Mouse (Mus musculus): ENCODE results near the gene Ptgr2.
"Not testable (repeated sequence)": the region's sequence is repeated elsewhere in the genome, so short reads cannot be mapped to it uniquely, and the experiment has no call there.

Gene Ptgr2

DNA sequence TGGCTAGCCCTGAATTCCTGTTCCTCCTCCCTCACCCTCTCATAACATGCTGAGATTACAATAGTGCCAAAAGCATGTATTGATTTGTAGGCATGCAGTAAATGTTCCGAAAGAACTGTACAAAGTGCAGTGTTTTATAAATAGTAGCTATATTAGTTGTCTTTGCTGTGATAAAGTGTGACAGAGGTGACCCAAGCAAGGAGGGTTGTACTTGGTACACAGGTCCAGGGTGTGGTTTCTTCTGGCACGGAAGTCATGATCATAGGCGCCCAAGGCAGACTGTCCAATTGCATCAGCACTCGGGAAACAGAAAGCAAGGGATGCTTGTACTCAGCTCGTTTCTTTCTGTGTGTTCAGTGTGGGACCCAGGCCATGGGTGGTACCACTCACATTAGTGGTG lies 19.1 kb downstream of the Ptgr2 start:
- DNase-seq (ENCODE audit: low read depth, low spot score), result no peak

DNA sequence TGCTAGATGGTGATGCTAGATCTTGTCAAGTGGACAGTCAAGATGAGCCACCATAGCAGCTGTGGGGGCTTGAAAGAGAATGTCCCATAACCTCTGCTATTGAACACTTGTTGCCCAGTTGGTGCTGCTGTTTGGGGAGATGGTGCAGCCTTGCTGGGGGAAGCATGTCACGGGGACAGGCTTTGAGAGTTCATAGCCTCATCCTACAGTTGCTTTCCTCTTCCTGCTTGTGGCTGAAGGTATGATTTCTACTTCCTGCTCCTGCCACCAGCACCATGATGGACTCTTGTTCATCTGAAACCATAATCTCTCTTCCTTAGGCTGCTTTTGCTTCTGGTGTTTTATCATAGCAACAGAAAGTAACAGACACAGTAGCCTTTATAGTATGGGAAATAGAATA lies 19.5 kb downstream of the Ptgr2 start:
- DNase-seq (ENCODE audit: low read depth, low spot score), result no peak

DNA sequence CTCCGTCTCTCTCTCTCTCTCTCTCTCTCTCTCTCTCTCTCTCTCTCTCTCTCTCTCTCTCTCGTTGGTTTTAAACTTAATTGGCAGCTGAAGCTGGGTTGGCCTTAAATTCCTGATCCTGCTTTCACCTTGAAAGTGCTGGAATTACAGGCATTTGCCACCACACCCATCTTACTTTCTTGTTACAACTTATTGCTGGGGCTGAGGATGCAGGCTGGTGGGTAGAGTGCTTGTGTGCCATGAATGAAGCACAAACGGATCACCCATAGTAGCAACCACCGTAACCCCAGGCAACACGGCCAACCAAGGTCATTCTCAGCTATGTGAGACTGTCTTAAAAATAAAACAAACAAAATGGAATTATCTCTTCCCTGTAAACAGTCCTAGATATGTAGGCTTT lies 26.3 kb downstream of the Ptgr2 start:
- DNase-seq (ENCODE audit: low read depth, low spot score), result no peak

DNA sequence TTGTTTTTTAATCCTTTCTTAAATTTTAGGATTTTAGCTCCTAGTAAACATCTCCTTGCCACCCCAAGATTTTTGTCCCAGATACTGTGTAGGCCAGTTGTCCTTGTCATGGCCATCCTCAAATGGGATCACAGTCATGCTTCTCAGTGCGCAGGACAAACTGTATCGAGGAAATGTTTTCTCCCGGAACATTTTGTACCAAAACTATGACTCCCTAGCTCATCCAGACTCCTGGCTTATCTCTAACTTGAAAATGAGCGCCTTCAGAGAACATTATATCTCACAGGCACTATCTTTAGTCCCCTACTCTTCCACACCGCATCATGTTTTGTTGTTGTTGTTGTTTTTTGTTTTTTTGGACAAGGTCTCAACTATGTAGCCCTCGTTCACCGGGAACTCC lies 31.0 kb downstream of the Ptgr2 start:
- no peak for DNase-seq (ENCODE audit: low read depth, low spot score)

DNA sequence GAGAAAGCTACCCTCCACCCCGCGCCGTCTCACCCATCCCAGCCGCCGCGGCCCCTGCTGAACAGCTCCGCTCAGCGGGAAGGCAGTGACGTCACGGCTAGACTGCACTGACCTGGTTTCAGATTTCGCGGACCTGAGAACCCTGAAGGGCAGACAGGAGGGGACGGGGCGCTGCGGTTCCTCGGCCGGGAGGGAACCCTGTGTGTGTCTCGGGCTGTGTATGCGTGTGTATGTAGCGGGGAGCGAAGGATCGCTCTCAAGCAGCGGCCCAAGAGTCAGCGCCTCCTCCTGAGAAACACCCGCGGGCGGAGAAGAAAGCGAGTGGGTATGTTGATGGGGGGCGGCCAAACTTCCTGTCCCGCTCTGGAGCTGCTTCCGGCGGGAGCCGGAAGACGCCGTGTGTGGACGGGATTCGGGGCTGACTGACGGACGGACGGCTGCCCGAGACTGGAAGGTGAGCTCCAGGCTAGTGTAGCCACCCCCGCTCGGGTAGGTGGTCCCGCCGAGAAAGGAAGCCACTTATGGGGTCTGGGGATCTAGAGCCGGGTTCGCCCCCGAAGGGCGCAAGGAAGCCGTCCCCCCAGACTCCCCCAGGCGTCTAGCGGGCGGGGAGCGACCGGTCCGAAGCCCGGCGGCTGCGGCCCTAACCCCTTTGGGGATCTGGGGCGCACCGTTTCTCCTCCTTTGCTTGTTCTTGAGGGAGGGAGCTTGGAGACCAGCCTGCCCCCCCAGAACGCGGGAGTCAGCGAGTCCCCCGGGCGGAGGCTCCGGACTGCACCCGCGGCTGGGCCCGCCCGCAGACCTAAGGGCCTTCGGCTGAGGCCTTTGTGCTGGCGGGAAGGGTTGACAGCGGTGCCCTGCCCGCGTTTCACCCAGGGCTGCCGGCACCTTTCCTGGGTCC lies 31.9 kb downstream of the Ptgr2 start, which contains the start of gene Zfp410:
TSS of gene Zfp410 (plus strand) at position 132 of the 901 bp plus-strand sequence.
- peak; percentile 80 for DNase-seq (ENCODE audit: low read depth, low spot score)

DNA sequence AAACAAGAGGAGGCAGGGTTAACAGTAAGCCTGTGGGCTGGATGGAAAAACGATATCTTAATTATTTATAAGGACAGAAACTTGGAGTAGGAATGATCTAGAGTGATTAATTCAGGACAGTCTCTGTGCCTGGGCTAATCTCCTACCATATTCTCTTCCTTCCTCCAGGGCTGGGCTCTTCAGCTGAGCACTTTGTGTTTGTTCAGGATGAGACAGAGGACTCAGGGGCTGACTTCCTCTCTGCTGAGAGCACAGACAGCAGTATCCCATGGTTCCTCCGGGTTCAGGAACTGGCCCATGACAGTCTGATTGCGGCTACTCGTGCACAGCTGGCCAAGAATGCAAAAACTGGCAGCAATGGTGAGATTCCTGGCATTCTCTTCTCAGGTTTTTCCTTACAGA lies 42.1 kb downstream of the Ptgr2 start:
- DNase-seq (ENCODE audit: low read depth, low spot score), result no peak

DNA sequence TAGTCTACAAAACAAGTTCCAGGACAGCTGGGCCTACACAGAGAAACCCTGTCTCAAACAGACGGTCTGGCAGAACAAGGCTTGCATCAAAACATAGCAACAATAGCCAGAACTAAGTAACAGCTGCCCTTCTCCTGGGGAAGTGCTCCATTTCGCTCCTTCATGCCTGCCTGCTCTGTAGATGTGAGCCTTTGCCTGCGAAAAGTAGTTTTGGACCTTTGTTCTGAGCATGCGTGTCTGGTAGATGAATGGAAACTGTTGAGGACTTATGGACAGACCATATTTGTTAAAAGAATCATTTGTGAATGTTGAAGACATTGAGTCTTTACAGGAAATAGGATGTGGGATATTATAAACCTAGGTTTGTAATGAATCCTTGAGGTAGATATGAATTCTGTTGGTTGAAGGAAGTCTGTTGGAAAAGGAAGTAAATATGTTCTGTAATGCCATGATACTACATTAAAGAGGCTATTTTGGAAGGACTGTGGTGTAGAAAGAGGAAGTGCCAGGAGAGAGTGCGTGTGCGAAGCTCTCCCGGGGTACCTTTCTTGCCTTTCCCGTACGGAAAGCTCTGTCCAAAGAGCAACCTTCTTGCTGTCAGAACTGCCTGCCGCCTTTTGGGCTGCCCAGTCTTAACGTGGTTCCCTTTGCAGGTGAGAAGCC lies 52.1 kb downstream of the Ptgr2 start:
- DNase-seq (ENCODE audit: low read depth, low spot score), result no peak

DNA sequence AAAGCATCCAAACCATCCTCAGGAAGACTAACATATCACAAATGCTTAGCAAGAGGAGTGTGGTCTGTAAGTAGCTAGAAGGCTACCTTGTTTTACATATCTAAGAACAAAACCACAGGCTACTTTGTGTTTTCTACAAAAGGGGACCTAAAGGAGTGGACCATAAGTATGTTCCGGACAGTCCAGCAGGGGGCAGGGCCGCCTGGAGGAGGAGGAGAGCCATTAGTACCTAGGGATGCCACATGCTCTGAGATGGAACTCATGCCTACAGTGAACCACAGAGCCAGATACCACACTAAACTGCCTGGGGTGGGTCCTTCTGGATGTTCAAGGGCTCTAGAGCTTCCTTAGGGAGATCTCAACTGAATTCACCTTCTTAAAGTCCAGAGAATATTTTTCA lies 62.2 kb downstream of the Ptgr2 start:
- DNase-seq (ENCODE audit: low read depth, low spot score), result no peak

DNA sequence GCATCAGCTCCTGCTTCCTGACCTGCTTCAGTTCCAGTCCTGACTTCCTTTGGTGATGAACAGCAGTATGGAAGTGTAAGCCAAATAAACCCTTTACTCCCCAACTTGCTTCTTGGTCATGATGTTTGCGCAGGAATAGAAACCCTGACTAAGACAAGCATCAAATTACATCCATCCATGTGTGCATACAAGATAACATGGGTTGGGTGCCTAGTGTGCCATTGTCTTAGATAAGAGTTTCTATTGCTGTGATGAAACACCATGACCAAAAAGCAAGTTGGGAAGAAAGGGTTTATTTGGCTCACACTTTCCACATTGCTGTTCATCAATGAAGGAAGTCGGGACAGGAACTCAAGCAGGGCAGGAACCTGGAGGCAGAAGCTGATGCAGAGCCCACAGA lies 73.7 kb downstream of the Ptgr2 start:
- DNase-seq (ENCODE audit: low read depth, low spot score), result not testable (repeated sequence)

DNA sequence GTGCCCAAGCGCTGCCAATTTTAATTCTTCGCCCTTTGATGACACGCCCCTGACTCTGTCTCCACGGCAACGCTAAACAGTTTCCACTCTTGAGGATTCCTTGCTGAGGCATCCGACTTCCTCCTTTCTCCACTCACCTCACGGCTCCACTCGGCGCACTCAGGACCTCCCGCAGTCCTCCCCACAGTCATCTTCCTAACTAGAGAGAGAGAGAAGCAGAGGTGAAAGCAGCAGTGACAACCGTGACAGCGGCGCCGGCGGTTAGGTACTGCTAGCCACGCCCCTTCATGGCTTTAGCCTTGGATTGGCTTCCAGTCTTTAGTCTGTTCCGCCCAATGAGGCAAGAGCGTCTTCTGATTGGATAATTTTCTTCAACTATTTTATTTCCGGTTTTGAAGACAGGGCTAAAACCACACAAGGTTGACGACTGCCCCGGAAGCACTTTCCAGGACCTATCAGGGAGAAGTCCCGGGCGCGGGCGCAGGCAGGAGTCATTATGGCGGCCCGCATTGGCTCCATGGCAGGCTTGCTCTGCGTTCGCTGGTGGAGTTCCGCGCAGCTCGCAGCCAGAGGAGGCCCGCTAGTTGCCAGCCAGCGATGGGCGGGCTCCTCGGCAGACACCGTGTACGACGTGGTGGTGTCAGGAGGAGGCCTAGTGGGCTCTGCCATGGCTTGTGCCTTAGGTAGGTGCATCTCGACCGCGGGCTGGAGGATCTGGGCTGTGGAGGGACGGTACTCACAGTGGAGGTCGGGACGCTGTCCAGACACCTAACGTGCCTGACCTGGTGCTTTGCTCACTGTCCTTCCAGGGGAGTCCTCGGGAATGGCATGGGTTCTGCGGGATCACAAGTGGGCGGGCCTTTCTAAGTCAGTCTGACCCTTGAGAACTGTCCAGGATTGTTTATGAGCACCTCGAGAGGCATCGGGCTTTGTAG lies 76.8 kb downstream of the Ptgr2 start, which contains the start of the genes Coq6 and Fam161b:
TSS of gene Coq6 (plus strand) at position 103 of the 935 bp plus-strand sequence.
TSS of gene Fam161b (minus strand) at position 279 of the 935 bp plus-strand sequence.
- peak; percentile 99 for DNase-seq (ENCODE audit: low read depth, low spot score)

DNA sequence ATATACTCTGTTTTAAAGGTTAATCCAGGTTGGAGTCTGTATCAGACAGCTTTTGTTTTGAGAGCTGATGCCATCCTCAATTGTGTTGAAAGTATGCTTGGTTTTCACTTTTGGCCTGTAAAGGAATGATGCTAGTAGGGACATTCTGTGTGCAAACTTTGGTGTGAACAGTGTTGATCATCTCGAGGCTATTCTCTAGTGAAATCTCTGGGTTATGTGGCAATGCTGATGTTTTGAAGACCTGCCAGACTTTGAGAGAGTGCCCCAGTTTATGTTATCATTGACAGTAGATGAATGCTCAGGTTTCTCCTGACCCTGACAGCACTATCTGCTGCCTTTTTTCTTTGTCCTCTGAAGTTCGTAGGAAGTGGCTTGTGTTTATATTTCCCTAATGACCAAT lies 77.8 kb downstream of the Ptgr2 start:
- no peak for DNase-seq (ENCODE audit: low read depth, low spot score)

DNA sequence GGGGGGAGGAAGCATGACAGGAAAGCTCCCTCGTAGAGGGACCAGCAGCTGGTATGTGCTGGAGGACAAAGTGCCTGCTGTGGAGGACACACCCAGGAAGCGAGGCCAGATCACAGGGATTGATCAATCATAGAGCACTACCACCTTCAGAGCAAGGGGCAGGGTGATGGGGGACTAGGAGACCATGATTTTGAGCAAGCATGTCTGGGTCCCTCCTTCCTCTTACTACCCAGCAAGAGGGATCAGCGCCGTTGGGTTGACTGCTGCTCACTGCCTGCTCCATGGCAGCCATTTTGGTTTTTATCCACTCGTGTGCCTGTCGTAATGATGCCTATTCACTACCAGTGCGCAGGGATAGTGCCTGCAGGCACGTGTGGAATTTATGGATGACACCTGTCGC lies 79.3 kb downstream of the Ptgr2 start:
- no peak for DNase-seq (ENCODE audit: low read depth, low spot score)

DNA sequence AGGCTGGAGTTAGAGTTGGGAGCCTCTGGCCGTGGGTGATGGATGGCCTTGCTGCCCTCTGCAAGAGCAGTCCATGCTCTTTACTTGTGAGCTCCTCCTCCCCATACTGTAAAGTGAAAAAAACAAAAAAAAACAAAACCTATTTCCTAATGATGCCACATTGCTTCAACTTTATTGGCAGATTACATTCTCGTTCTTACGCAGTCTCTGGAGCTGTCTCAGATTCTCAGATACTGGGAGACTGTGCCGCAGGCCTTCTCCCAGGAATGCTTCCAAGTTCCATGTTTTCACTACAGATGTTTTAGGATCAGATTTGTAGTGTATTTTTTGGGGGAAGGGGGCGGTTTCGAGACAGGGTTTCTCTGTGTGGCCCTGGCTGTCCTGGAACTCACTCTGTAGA lies 80.1 kb downstream of the Ptgr2 start:
- DNase-seq (ENCODE audit: low read depth, low spot score), result no peak

All from CD4-positive helper T cell, adult 2 months (primary cell).